23 mouse cellular contexts compared by ENCODE assay signal in genomic region chr14:99387581-99387980, GRCm38 (mm10).
DNase-seq lines count a peak whose midpoint lies in the region; ATAC-seq and TF ChIP-seq lines count a peak whose summit lies in the region.
"Had no signal": no experiment of that assay in that cellular context is flagged by ENCODE, and none has a peak within 500 bp of the region (broad histone marks: within the 10 kb centered on the region; RNA-seq: fewer than 3 reads in every experiment).

No protein-coding gene starts in this region.

- H3K36me3 ChIP-seq in E14TG2a.4 (ENCODE audit: insufficient read depth, low read length) (no peaks in the 10 kb centered on the region), ES-E14 (ENCODE audit: control insufficient read depth, insufficient read depth, low read length, poor library complexity, severe bottlenecking) (no peaks in the 10 kb centered on the region)
- H3K36me3 ChIP-seq in liver, embryonic 12.5 days = no peaks in the 10 kb centered on the region
- H3K36me3 ChIP-seq: embryonic facial prominence, embryonic 13.5 days; embryonic facial prominence, embryonic 15.5 days; forebrain, embryonic 10.5 days; forebrain, embryonic 12.5 days had no signal

- no peak overlapping the region for H3K27ac ChIP-seq in ES-E14 (ENCODE audit: insufficient read depth, low read depth, low read length, poor library complexity, severe bottlenecking)
- H3K27ac ChIP-seq in liver, embryonic 12.5 days = no peak overlapping the region
- H3K27ac ChIP-seq: embryonic facial prominence, embryonic 13.5 days; embryonic facial prominence, embryonic 15.5 days; forebrain, embryonic 10.5 days; forebrain, embryonic 12.5 days had no signal

- H3K9me3 ChIP-seq in E14TG2a.4 (ENCODE audit: low read length) (peaks cover 7% of the 10 kb centered on the region; the same call in 1 of the 2 replicates), ES-E14 (ENCODE audit: control insufficient read depth, insufficient read depth, low read depth, low read length) (no peaks in the 10 kb centered on the region)
- no peaks in the 10 kb centered on the region for H3K9me3 ChIP-seq in liver, embryonic 12.5 days (replicated peaks)
- H3K9me3 ChIP-seq: embryonic facial prominence, embryonic 13.5 days; embryonic facial prominence, embryonic 15.5 days; forebrain, embryonic 10.5 days; forebrain, embryonic 12.5 days had no signal

- H3K4me1 ChIP-seq in E14TG2a.4 (replicated peaks; ENCODE audit: low read depth, low read length) (peaks cover 3% of the 10 kb centered on the region), ES-E14 (ENCODE audit: control insufficient read depth in 2 of 2, insufficient read depth in 2 of 2, low read length in 2 of 2, poor library complexity in 1 of 2) (peaks cover 0 to 2% of the 10 kb centered on the region in 2 experiments; a peak in 1 of 4 replicates)
- H3K4me1 ChIP-seq in liver, embryonic 12.5 days = no peaks in the 10 kb centered on the region
- H3K4me1 ChIP-seq: embryonic facial prominence, embryonic 15.5 days; forebrain, embryonic 10.5 days; forebrain, embryonic 12.5 days had no signal

- TF ChIP-seq CTCF in E14TG2a.4 (conservative IDR thresholded peaks at IDR 0.05; ENCODE audit: low read length) = no peak

- H3K27me3 ChIP-seq in E14TG2a.4 (ENCODE audit: insufficient read depth, low read length) = no peaks in the 10 kb centered on the region
- no peaks in the 10 kb centered on the region for H3K27me3 ChIP-seq in liver, embryonic 12.5 days (replicated peaks)
- H3K27me3 ChIP-seq: CH12.LX; embryonic facial prominence, embryonic 13.5 days; embryonic facial prominence, embryonic 15.5 days; forebrain, embryonic 12.5 days had no signal

- 83% methylated on average over 6 of the region's 6 CpGs for WGBS in liver, embryonic 12.5 days (ENCODE audit: insufficient replicate concordance)

- no peak for ATAC-seq in liver, embryonic 12.5 days
- ATAC-seq: CD4-positive, CD25-positive, alpha-beta regulatory T cell, adult 4 months; forebrain, embryonic 14.5 days; forebrain, embryonic 16.5 days had no signal

- H3K9ac ChIP-seq in ES-E14 (ENCODE audit: insufficient read depth, low read depth, low read length, poor library complexity, severe bottlenecking) = peak overlapping the region; percentile 34; the same call in 1 of the 2 replicates
- H3K9ac ChIP-seq in liver, embryonic 12.5 days = no peak overlapping the region
- H3K9ac ChIP-seq: embryonic facial prominence, embryonic 13.5 days; embryonic facial prominence, embryonic 15.5 days; forebrain, embryonic 12.5 days had no signal

- H3K4me3 ChIP-seq in E14TG2a.4 (replicated peaks; ENCODE audit: low read length) (peak overlapping the region; percentile 70), ES-E14 (ENCODE audit: insufficient read depth in 1 of 2, low read depth in 1 of 2, low read length in 2 of 2, poor library complexity in 1 of 2, severe bottlenecking in 1 of 2) (peak overlapping the region; percentile 55)
- H3K4me3 ChIP-seq in liver, embryonic 12.5 days = no peak overlapping the region
- H3K4me3 ChIP-seq: embryonic facial prominence, embryonic 13.5 days; embryonic facial prominence, embryonic 15.5 days; erythroblast, embryonic 14.5 days; forebrain, embryonic 10.5 days; forebrain, embryonic 12.5 days had no signal

- no peak for DNase-seq in ES-E14 (ENCODE audit: low read depth, low spot score)
- peak; percentile 70 for DNase-seq in ZHBTc4 (ENCODE audit: low read depth, low spot score)
- no peak for DNase-seq in cerebellum, adult 11 months
- DNase-seq: adrenal gland, adult 2 months; adrenal gland, postnatal 10 days; adrenal gland, postnatal 25 days; B cell, adult 2 months; cerebellum, adult 11-12 months; cerebellum, adult 2 months; cerebellum, adult 9-10 months; cerebellum, postnatal 10 days; cerebellum, postnatal 25 days had no signal

- in situ Hi-C loops in ES-E14 (cut with MboI; ENCODE audit: low sequenced_read_pairs in 2 of 2, unreplicated experiment in 2 of 2) = no loop called here

- H3K4me2 ChIP-seq in liver, embryonic 12.5 days = no peak overlapping the region
- H3K4me2 ChIP-seq: embryonic facial prominence, embryonic 13.5 days; embryonic facial prominence, embryonic 15.5 days; forebrain, embryonic 12.5 days had no signal

TF ChIP-seq in ES-E14, 5 proteins besides CTCF, POLR2A, EP300 and RAD21:
- TF ChIP-seq CHD2 (IDR thresholded peaks at IDR 0.05; ENCODE audit: low read depth, low read length) (no peak), MAFK (IDR thresholded peaks at IDR 0.05; ENCODE audit: insufficient read depth, low read depth, low read length) (no peak), ZNF384 (IDR thresholded peaks at IDR 0.05; ENCODE audit: low read depth, low read length) (0 out of 2 replicates have a peak, but pooled peaks have one; percentile 46), ZC3H11A (IDR thresholded peaks at IDR 0.05; ENCODE audit: borderline replicate concordance, low read depth, low read length) (no peak)
TF ChIP-seq in ES-E14: peak in this region for 1.
